Mouse (Mus musculus): ENCODE results near the gene Fscb. TPM values are rescaled to one million over a fixed set of nuclear protein-coding genes. Genes with fewer than 3 reads are reported as not detected.

Fscb gene
- total RNA-seq (2014; fragmentation: Nextera tagmentation) (not detected in 2 replicates), total RNA-seq (2017) (not detected in 2 replicates)

DNA sequence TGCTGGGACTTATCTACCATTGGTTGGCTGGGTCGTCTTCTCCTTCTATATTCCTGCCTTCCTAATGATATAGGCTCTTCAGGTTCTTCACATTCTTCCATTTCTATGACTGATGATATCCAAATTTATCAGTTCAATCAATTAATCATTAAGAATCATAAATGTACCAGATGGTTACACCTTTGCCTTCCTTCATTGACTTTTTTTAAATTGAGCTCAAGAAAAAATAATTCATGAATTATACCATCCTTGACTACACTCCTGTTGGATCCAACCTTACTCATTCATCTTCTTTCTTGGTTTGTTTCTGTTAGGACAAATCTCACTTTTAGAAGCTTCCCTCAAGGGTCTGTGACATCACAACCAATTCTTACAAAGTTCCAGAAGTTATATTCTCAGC lies at the start of gene Fscb:
Gene Fscb, minus strand, starts transcription at position 101 of the 400 bp plus-strand sequence.
- ATAC-seq (replicated peaks; ENCODE audit: low FRiP score, low TSS enrichment, poor library complexity, severe bottlenecking): no peak

DNA sequence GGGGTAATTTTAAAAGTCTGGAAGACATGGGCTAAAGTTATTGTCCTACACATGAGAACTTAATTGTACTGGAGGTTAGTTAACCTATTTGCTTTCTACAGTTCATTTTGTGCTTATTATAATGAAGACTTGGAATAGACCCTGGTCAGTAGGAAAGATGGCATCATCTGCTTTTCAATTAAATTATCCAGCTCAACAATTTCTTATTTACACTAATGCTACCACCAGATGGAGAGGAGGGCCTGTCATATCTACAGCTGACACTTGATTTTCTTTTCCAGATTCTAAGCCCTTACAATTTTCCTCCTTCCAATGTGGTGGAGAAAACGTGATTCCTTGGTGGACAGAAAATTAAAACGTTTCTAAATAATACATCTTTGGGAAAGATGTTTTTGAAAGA lies 42.3 kb upstream of the Fscb start:
- ATAC-seq (replicated peaks; ENCODE audit: low FRiP score, low TSS enrichment, poor library complexity, severe bottlenecking): no peak

DNA sequence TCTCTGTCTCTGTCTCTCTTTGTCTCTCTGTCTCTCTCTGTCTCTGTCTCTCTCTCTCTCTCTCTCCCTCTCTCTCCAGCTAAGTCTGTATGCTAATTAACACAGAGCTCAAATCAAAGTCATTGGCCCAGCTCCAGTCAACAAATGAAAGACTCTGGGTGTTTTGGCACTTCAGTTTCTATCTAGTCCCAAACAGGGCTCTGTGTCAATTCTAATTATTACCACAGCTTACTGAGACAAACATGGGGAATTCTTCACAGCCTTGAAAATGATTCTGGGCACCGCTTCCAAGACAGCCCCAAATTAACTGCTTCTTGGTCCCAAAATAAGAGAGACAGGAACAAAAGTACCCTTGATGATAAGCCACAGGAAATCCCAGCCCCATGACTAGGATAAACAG lies 38.9 kb upstream of the Fscb start:
- no peak for ATAC-seq (replicated peaks; ENCODE audit: low FRiP score, low TSS enrichment, poor library complexity, severe bottlenecking)

GRCm38 (mm10) chr12:64497706-64498105 lies 23.2 kb upstream of the Fscb start:
- no peak for ATAC-seq (replicated peaks; ENCODE audit: low FRiP score, low TSS enrichment, poor library complexity, severe bottlenecking)

DNA sequence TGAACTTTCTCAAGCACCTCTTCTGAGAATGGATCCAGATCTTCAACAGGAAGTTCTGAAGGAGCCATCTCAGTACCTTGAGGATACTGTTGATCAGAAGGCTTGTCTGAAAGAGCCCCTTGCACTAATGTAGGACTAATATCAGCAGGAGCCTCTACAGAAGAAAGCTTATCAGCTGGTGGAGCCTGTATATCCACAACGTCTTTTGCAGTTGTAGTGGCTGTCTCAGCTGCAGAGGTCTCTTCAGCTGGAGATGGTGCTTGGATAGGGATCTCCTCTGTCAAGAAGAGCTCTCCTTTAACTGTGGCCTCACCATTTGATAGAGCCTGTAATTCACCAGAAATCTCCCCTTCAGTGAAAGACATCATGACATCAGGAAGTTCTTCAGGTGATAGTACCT lies 875 bp downstream of the Fscb start:
- no peak for ATAC-seq (replicated peaks; ENCODE audit: low FRiP score, low TSS enrichment, poor library complexity, severe bottlenecking)

DNA sequence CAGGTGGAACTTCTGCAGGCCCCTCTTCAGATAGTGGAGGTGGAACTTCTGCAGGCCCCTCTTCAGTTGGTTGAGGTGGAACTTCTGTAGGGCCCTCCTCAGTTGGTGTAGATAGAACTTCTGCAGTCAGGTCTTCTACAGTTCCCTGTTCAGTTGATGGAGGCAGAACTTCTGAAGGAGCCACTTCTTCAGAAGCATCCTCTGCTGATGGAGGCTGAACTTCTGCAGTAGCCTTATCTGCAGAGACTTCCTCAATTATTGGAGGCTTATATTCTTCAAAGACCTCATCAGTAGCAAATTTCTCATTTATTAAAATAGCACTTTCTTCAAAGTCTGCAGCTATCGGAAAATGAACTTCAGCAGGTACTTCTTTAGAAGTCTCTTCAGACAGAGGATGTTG lies 1.4 kb downstream of the Fscb start:
- ATAC-seq (replicated peaks; ENCODE audit: low FRiP score, low TSS enrichment, poor library complexity, severe bottlenecking): no peak

DNA sequence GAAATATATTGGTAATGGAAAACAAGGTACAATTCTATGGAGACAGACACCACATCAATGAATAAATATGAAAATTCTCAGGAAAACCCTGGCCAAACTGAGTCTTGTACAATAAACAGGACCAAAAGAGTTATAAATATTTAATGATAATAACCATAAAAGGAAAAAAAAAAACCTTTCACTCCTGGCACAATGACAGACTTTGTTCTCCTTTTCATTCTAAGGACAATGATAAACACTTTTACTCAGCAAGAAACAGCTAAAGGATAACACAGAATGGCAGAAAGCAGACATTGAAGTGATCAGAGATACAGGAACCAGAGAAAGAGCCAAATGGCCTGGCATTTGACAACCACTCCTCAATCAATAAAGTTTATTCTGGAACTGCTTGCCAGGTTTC lies 19.3 kb downstream of the Fscb start:
- ATAC-seq (replicated peaks; ENCODE audit: low FRiP score, low TSS enrichment, poor library complexity, severe bottlenecking): no peak

DNA sequence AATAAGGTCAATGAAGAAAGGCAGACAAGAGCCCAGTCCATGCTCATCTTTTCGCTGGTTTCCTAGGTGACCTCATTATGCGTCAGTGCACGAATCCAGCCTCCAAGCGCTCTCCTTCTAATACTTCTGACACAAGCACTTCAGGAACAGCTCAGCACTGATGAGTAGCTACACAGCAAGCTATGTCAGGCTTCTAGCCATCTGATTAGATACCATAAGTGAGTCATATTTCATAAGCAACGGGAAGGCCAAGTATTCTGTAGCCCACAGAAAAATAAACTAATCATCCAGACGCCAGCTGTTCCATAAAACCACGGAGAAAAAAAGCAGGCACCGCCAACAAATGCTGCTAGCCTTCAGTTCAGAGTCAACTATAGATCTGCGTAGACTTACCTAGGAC lies 24.6 kb downstream of the Fscb start:
- ATAC-seq (replicated peaks; ENCODE audit: low FRiP score, low TSS enrichment, poor library complexity, severe bottlenecking): no peak

GRCm38 (mm10) chr12:64436675-64437074 lies 37.8 kb downstream of the Fscb start:
- ATAC-seq (replicated peaks; ENCODE audit: low FRiP score, low TSS enrichment, poor library complexity, severe bottlenecking): no peak
